Mouse (Mus musculus): ENCODE data around the gene Mfap5.

GRCm38 (mm10) chr6:122522595-122522994 is 16.9 kb downstream of the Mfap5 start:
- TF ChIP-seq ZNF384 (IDR thresholded peaks at IDR 0.05; ENCODE audit: low read depth, low read length) (no peak), MAFK (IDR thresholded peaks at IDR 0.05; ENCODE audit: insufficient read depth, low read depth, low read length) (no peak), HCFC1 (IDR thresholded peaks at IDR 0.05; ENCODE audit: borderline replicate concordance, insufficient read depth, low read length) (no peak), ZC3H11A (IDR thresholded peaks at IDR 0.05; ENCODE audit: borderline replicate concordance, low read depth, low read length) (no peak), CHD2 (IDR thresholded peaks at IDR 0.05; ENCODE audit: low read depth, low read length) (peak; percentile 84)
